Mouse (Mus musculus): ENCODE results near the gene Crym. TPM values are rescaled to one million over a fixed set of nuclear protein-coding genes. Genes with fewer than 3 reads are reported as not detected.

The Crym gene
- polyA plus RNA-seq, 2 experiments = 0.08 TPM; not detected in 1

- no peak overlapping the region for H3K27ac ChIP-seq
- no peak overlapping the region for H3K4me3 ChIP-seq (ENCODE audit: insufficient read depth in 1 of 2, low read depth in 2 of 2, low read length in 2 of 2)
- TF ChIP-seq EP300 (IDR thresholded peaks at IDR 0.05; ENCODE audit: low read depth) = no peak
- TF ChIP-seq CTCF (IDR thresholded peaks at IDR 0.05; ENCODE audit: low read depth) = no peak
- no peaks in the 10 kb centered on the region for H3K9me3 ChIP-seq (ENCODE audit: control insufficient read depth, low read length)
- no peak overlapping the region for H3K4me2 ChIP-seq (ENCODE audit: low read depth)
- no peaks in the 10 kb centered on the region for H3K27me3 ChIP-seq (ENCODE audit: control insufficient read depth, insufficient read depth, low read length)
- no peaks in the 10 kb centered on the region for H3K36me3 ChIP-seq (replicated peaks; ENCODE audit: control insufficient read depth, insufficient read depth, low read depth)
- no peak for ATAC-seq (ENCODE audit: insufficient read depth)
- WGBS (ENCODE audit: insufficient replicate concordance) = 73% methylated on average over 11 of the region's 11 CpGs
- DNase-seq (ENCODE audit: low read depth in 3 of 3, low spot score in 3 of 3) = no peak
- no peaks in the 10 kb centered on the region for H3K4me1 ChIP-seq (replicated peaks; ENCODE audit: control insufficient read depth in 2 of 2, insufficient read depth in 2 of 2, low read length in 1 of 2)
- H3K9ac ChIP-seq (replicated peaks) = no peak overlapping the region
Measured at GRCm38 (mm10) chr7:120163581-120164251, 38.2 kb downstream of the Crym start.

- Histone ChIP-seq H3K27me3 (ENCODE audit: control insufficient read depth, insufficient read depth, low read length) (no peaks in the 10 kb centered on the region), H3K9ac (replicated peaks) (no peak overlapping the region), H3K9me3 (ENCODE audit: control insufficient read depth, low read length) (no peaks in the 10 kb centered on the region), H3K4me2 (ENCODE audit: low read depth) (no peak overlapping the region), H3K36me3 (replicated peaks; ENCODE audit: control insufficient read depth, insufficient read depth, low read depth) (no peaks in the 10 kb centered on the region), H3K4me1 (replicated peaks; ENCODE audit: control insufficient read depth in 2 of 2, insufficient read depth in 2 of 2, low read length in 1 of 2) (no peaks in the 10 kb centered on the region), H3K4me3 (ENCODE audit: insufficient read depth in 1 of 2, low read depth in 2 of 2, low read length in 2 of 2) (no peak overlapping the region), H3K27ac (no peak overlapping the region)
- DNase-seq (ENCODE audit: low read depth in 3 of 3, low spot score in 3 of 3) = no peak
- WGBS (ENCODE audit: insufficient replicate concordance) = 40% methylated on average over 4 of the region's 4 CpGs
- TF ChIP-seq EP300 (IDR thresholded peaks at IDR 0.05; ENCODE audit: low read depth) = no peak
- TF ChIP-seq CTCF (IDR thresholded peaks at IDR 0.05; ENCODE audit: low read depth) = no peak
- ATAC-seq (ENCODE audit: insufficient read depth) = no peak
Measured at GRCm38 (mm10) chr7:120158121-120158613, 43.7 kb downstream of the Crym start.

GRCm38 (mm10) chr7:120157575-120158061 is 44.3 kb downstream of the Crym start:
- no peak overlapping the region for H3K27ac ChIP-seq
- 57% methylated on average over 5 of the region's 5 CpGs for WGBS (ENCODE audit: insufficient replicate concordance)
- DNase-seq (ENCODE audit: low read depth in 3 of 3, low spot score in 3 of 3) (no peak), ATAC-seq (ENCODE audit: insufficient read depth) (no peak)
- H3K4me1 ChIP-seq (replicated peaks; ENCODE audit: control insufficient read depth in 2 of 2, insufficient read depth in 2 of 2, low read length in 1 of 2) = no peaks in the 10 kb centered on the region
- no peak overlapping the region for H3K4me3 ChIP-seq (ENCODE audit: insufficient read depth in 1 of 2, low read depth in 2 of 2, low read length in 2 of 2)
- H3K9me3 ChIP-seq (ENCODE audit: control insufficient read depth, low read length) = no peaks in the 10 kb centered on the region
- no peak overlapping the region for H3K9ac ChIP-seq (replicated peaks)
- TF ChIP-seq EP300 (IDR thresholded peaks at IDR 0.05; ENCODE audit: low read depth) = no peak
- no peak for TF ChIP-seq CTCF (IDR thresholded peaks at IDR 0.05; ENCODE audit: low read depth)
- H3K36me3 ChIP-seq (replicated peaks; ENCODE audit: control insufficient read depth, insufficient read depth, low read depth) = no peaks in the 10 kb centered on the region
- H3K4me2 ChIP-seq (ENCODE audit: low read depth) = no peak overlapping the region
- H3K27me3 ChIP-seq (ENCODE audit: control insufficient read depth, insufficient read depth, low read length) = no peaks in the 10 kb centered on the region

GRCm38 (mm10) chr7:120156841-120157409 is 45.0 kb downstream of the Crym start:
- Histone ChIP-seq H3K27me3 (ENCODE audit: control insufficient read depth, insufficient read depth, low read length) (no peaks in the 10 kb centered on the region), H3K36me3 (replicated peaks; ENCODE audit: control insufficient read depth, insufficient read depth, low read depth) (no peaks in the 10 kb centered on the region), H3K4me2 (ENCODE audit: low read depth) (no peak overlapping the region), H3K4me3 (ENCODE audit: insufficient read depth in 1 of 2, low read depth in 2 of 2, low read length in 2 of 2) (no peak overlapping the region), H3K4me1 (replicated peaks; ENCODE audit: control insufficient read depth in 2 of 2, insufficient read depth in 2 of 2, low read length in 1 of 2) (no peaks in the 10 kb centered on the region), H3K9ac (replicated peaks) (no peak overlapping the region), H3K9me3 (ENCODE audit: control insufficient read depth, low read length) (no peaks in the 10 kb centered on the region), H3K27ac (no peak overlapping the region)
- DNase-seq (ENCODE audit: low read depth in 3 of 3, low spot score in 3 of 3) (no peak), ATAC-seq (ENCODE audit: insufficient read depth) (no peak)
- 32% methylated on average over 2 of the region's 2 CpGs for WGBS (ENCODE audit: insufficient replicate concordance)
- TF ChIP-seq CTCF (IDR thresholded peaks at IDR 0.05; ENCODE audit: low read depth) = no peak

- H3K4me3 ChIP-seq (ENCODE audit: insufficient read depth in 1 of 2, low read depth in 2 of 2, low read length in 2 of 2) = no peak overlapping the region
- H3K4me1 ChIP-seq (replicated peaks; ENCODE audit: control insufficient read depth in 2 of 2, insufficient read depth in 2 of 2, low read length in 1 of 2) = peaks cover 0 to 4% of the 10 kb centered on the region in 2 experiments; a peak in 2 of 4 replicates
- no peaks in the 10 kb centered on the region for H3K9me3 ChIP-seq (ENCODE audit: control insufficient read depth, low read length)
- DNase-seq (ENCODE audit: low read depth in 3 of 3, low spot score in 3 of 3) (no peak), ATAC-seq (ENCODE audit: insufficient read depth) (no peak)
- no peaks in the 10 kb centered on the region for H3K27me3 ChIP-seq (ENCODE audit: control insufficient read depth, insufficient read depth, low read length)
- H3K27ac ChIP-seq = no peak overlapping the region
- H3K9ac ChIP-seq (replicated peaks) = no peak overlapping the region
- H3K36me3 ChIP-seq (replicated peaks; ENCODE audit: control insufficient read depth, insufficient read depth, low read depth) = no peaks in the 10 kb centered on the region
- WGBS (ENCODE audit: insufficient replicate concordance) = 50% methylated on average over 2 of the region's 2 CpGs
- TF ChIP-seq CTCF (IDR thresholded peaks at IDR 0.05; ENCODE audit: low read depth) (no peak), EP300 (IDR thresholded peaks at IDR 0.05; ENCODE audit: low read depth) (no peak)
- no peak overlapping the region for H3K4me2 ChIP-seq (ENCODE audit: low read depth)
Measured at GRCm38 (mm10) chr7:120150898-120151297, 51.0 kb downstream of the Crym start.

Data from liver, embryonic 14.5 days (tissue).